Mouse (Mus musculus): ENCODE measurements around the gene 1700069L16Rik. TPM values are rescaled to one million over a fixed set of nuclear protein-coding genes. Genes with fewer than 3 reads are reported as not detected.

1700069L16Rik gene
- total and polyA plus RNA-seq, 3 experiments = not detected

DNA sequence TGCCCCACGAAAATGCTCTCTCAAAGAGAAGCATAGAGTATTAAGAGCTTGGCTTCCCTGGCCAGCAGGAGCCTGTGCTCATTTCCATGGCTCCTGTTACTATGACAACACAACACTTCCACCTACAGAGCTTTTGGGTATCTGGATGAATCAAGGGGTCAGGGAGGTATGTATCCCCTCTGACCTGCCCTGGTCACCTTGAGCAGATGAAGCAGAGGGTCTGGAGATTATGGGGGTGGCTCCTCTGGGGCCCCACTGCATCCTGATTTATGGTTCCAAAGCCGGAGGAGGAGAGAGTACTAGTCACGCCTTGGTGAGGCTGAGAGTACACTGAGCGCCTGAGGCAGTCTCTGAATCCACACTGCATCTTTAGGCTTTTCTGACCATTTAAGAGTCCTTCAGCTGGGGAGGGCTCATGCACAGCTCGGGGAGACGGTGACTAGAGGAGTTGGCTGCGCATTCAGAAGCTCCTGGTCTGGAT lies 6.1 kb upstream of the 1700069L16Rik start:
- H3K36me3 ChIP-seq (ENCODE audit: control insufficient read depth, insufficient read depth, low read length) = no peaks in the 10 kb centered on the region
- TF ChIP-seq EP300 (IDR thresholded peaks at IDR 0.05; ENCODE audit: insufficient read depth, low read depth, low read length) (no peak), CTCF (IDR thresholded peaks at IDR 0.05) (no peak), POLR2A (IDR thresholded peaks at IDR 0.05; ENCODE audit: insufficient read depth, low read depth, low read length) (no peak)
- no peaks in the 10 kb centered on the region for H3K27me3 ChIP-seq (ENCODE audit: control insufficient read depth, insufficient read depth, low read length)
- 72% methylated on average over 7 of the region's 7 CpGs for WGBS
- no peaks in the 10 kb centered on the region for H3K79me2 ChIP-seq (replicated peaks; ENCODE audit: control insufficient read depth, insufficient read depth, low read length)
- no peaks in the 10 kb centered on the region for H3K4me1 ChIP-seq (ENCODE audit: control insufficient read depth, insufficient read depth, low read length)
- H3K9ac ChIP-seq (ENCODE audit: low read depth, low read length) = no peak overlapping the region
- no peak overlapping the region for H3K4me3 ChIP-seq
- intact Hi-C loops (cut with DNase I) = loop anchor here (5.0 kb wide), 1 partner anchor 823 kb away; no protein-coding TSS in a partner anchor
- DNase-seq = no peak
- no peak overlapping the region for H3K27ac ChIP-seq

DNA sequence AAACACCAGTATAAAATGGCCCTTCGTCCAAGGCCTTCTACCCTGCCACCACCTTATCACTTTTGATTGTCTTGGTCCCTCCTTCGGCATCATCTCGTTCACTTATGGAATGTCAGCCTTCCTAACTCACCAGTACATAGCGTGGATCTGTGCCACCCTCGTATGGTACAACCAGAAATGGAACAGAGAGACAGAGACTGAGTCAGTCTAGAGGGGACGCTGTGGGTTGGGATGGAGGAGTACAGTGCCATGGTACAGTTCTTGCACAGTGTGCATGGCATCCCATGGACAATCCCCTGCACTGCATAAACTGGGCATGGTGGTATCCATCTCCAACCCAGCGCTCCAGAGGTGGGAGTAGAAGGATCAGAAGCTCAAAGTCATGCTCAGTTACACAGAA lies 4.1 kb upstream of the 1700069L16Rik start:
- intact Hi-C loops (cut with DNase I) = no loop called here
- WGBS = 78% methylated on average over 7 of the region's 7 CpGs

GRCm38 (mm10) chr5:113728011-113728410 lies 3.4 kb upstream of the 1700069L16Rik start:
- H3K9ac ChIP-seq (ENCODE audit: low read depth, low read length) = no peak overlapping the region
- H3K27me3 ChIP-seq (ENCODE audit: control insufficient read depth, insufficient read depth, low read length) = no peaks in the 10 kb centered on the region
- DNase-seq = no peak
- intact Hi-C loops (cut with DNase I) = no loop called here
- no peak overlapping the region for H3K27ac ChIP-seq
- no peak overlapping the region for H3K4me3 ChIP-seq
- 81% methylated on average over 7 of the region's 7 CpGs for WGBS
- H3K36me3 ChIP-seq (ENCODE audit: control insufficient read depth, insufficient read depth, low read length) = no peaks in the 10 kb centered on the region
- no peaks in the 10 kb centered on the region for H3K4me1 ChIP-seq (ENCODE audit: control insufficient read depth, insufficient read depth, low read length)
- H3K79me2 ChIP-seq (replicated peaks; ENCODE audit: control insufficient read depth, insufficient read depth, low read length) = no peaks in the 10 kb centered on the region
- no peak for TF ChIP-seq CTCF (IDR thresholded peaks at IDR 0.05)
- no peak for TF ChIP-seq EP300 (IDR thresholded peaks at IDR 0.05; ENCODE audit: insufficient read depth, low read depth, low read length)
- no peak for TF ChIP-seq POLR2A (IDR thresholded peaks at IDR 0.05; ENCODE audit: insufficient read depth, low read depth, low read length)

More for the DNA sequence above, 4.1 kb upstream of the 1700069L16Rik start:
- Histone ChIP-seq H3K4me3 (no peak overlapping the region), H3K4me1 (ENCODE audit: control insufficient read depth, insufficient read depth, low read length) (no peaks in the 10 kb centered on the region), H3K27me3 (ENCODE audit: control insufficient read depth, insufficient read depth, low read length) (no peaks in the 10 kb centered on the region), H3K9ac (ENCODE audit: low read depth, low read length) (no peak overlapping the region), H3K79me2 (replicated peaks; ENCODE audit: control insufficient read depth, insufficient read depth, low read length) (no peaks in the 10 kb centered on the region), H3K36me3 (ENCODE audit: control insufficient read depth, insufficient read depth, low read length) (no peaks in the 10 kb centered on the region), H3K27ac (no peak overlapping the region)
- no peak for TF ChIP-seq POLR2A (IDR thresholded peaks at IDR 0.05; ENCODE audit: insufficient read depth, low read depth, low read length)
- TF ChIP-seq CTCF (IDR thresholded peaks at IDR 0.05) = no peak
- no peak for TF ChIP-seq EP300 (IDR thresholded peaks at IDR 0.05; ENCODE audit: insufficient read depth, low read depth, low read length)
- DNase-seq = no peak

DNA sequence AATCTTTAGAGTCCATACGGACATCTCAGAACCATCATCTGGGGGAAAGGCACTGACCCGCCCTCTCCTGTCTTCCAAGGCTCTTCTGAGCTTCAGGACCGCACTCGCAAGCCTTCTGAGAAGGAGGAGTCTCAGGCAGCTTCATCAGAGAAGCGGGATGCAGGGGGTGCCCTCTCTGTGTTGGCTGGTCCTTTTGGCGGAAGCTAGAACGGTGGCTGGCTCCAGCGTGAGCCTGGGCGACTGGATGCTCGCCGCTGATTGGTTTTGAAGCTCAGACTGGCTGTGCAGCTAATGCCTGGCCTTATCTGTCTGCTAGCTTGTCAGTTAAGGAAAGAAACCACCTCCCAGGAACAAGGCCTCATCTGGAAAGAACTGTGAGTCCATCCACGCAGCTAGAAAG lies 2.7 kb upstream of the 1700069L16Rik start:
- H3K4me3 ChIP-seq = no peak overlapping the region
- H3K27me3 ChIP-seq (ENCODE audit: control insufficient read depth, insufficient read depth, low read length) = no peaks in the 10 kb centered on the region
- no peaks in the 10 kb centered on the region for H3K36me3 ChIP-seq (ENCODE audit: control insufficient read depth, insufficient read depth, low read length)
- no peak for DNase-seq
- WGBS = 47% methylated on average over 12 of the region's 12 CpGs
- no peaks in the 10 kb centered on the region for H3K79me2 ChIP-seq (replicated peaks; ENCODE audit: control insufficient read depth, insufficient read depth, low read length)
- intact Hi-C loops (cut with DNase I) = no loop called here
- no peak for TF ChIP-seq CTCF (IDR thresholded peaks at IDR 0.05)
- TF ChIP-seq EP300 (IDR thresholded peaks at IDR 0.05; ENCODE audit: insufficient read depth, low read depth, low read length) = no peak
- no peak for TF ChIP-seq POLR2A (IDR thresholded peaks at IDR 0.05; ENCODE audit: insufficient read depth, low read depth, low read length)
- H3K4me1 ChIP-seq (ENCODE audit: control insufficient read depth, insufficient read depth, low read length) = no peaks in the 10 kb centered on the region
- H3K9ac ChIP-seq (ENCODE audit: low read depth, low read length) = no peak overlapping the region
- no peak overlapping the region for H3K27ac ChIP-seq

GRCm38 (mm10) chr5:113726618-113727017 lies 2.0 kb upstream of the 1700069L16Rik start:
- Histone ChIP-seq H3K4me3 (no peak overlapping the region), H3K79me2 (replicated peaks; ENCODE audit: control insufficient read depth, insufficient read depth, low read length) (no peaks in the 10 kb centered on the region), H3K27ac (no peak overlapping the region), H3K4me1 (ENCODE audit: control insufficient read depth, insufficient read depth, low read length) (no peaks in the 10 kb centered on the region), H3K36me3 (ENCODE audit: control insufficient read depth, insufficient read depth, low read length) (no peaks in the 10 kb centered on the region), H3K9ac (ENCODE audit: low read depth, low read length) (no peak overlapping the region), H3K27me3 (ENCODE audit: control insufficient read depth, insufficient read depth, low read length) (no peaks in the 10 kb centered on the region)
- DNase-seq = no peak
- WGBS = 52% methylated on average over 6 of the region's 6 CpGs
- intact Hi-C loops (cut with DNase I) = no loop called here
- TF ChIP-seq EP300 (IDR thresholded peaks at IDR 0.05; ENCODE audit: insufficient read depth, low read depth, low read length) (no peak), POLR2A (IDR thresholded peaks at IDR 0.05; ENCODE audit: insufficient read depth, low read depth, low read length) (no peak), CTCF (IDR thresholded peaks at IDR 0.05) (no peak)

GRCm38 (mm10) chr5:113725417-113725816 lies 845 bp upstream of the 1700069L16Rik start:
- TF ChIP-seq CTCF (IDR thresholded peaks at IDR 0.05) (no peak), POLR2A (IDR thresholded peaks at IDR 0.05; ENCODE audit: insufficient read depth, low read depth, low read length) (no peak), EP300 (IDR thresholded peaks at IDR 0.05; ENCODE audit: insufficient read depth, low read depth, low read length) (no peak)
- DNase-seq = no peak
- H3K27me3 ChIP-seq (ENCODE audit: control insufficient read depth, insufficient read depth, low read length) = no peaks in the 10 kb centered on the region
- 65% methylated on average over 12 of the region's 12 CpGs for WGBS
- H3K4me1 ChIP-seq (ENCODE audit: control insufficient read depth, insufficient read depth, low read length) = no peaks in the 10 kb centered on the region
- H3K4me3 ChIP-seq = no peak overlapping the region
- intact Hi-C loops (cut with DNase I) = loop anchor here (2.0 kb wide), 1 partner anchor 359 kb away; no protein-coding TSS in a partner anchor
- H3K27ac ChIP-seq = no peak overlapping the region
- H3K9ac ChIP-seq (ENCODE audit: low read depth, low read length) = no peak overlapping the region
- H3K36me3 ChIP-seq (ENCODE audit: control insufficient read depth, insufficient read depth, low read length) = no peaks in the 10 kb centered on the region
- H3K79me2 ChIP-seq (replicated peaks; ENCODE audit: control insufficient read depth, insufficient read depth, low read length) = no peaks in the 10 kb centered on the region
